Mouse (Mus musculus) C2C12 (cell line): Measurements from ENCODE around the gene Stox2. TPM values are rescaled to one million over a fixed set of nuclear protein-coding genes. Genes with fewer than 3 reads are reported as not detected.

Experiments used
- H3K27me3 ChIP-seq: one replicate; pipeline ENCODE4 v1.6.1; 2011; ENCODE audit not compliant: control insufficient read depth, insufficient read depth, insufficient read length
- H3K36me3 ChIP-seq: one replicate; pipeline ENCODE4 v1.6.1; 2011; ENCODE audit not compliant: control insufficient read depth, insufficient read depth
- H3K4me3 ChIP-seq: one replicate; pipeline ENCODE4 v1.5.1; 2011; ENCODE audit warnings: mild to moderate bottlenecking, control low read depth; ENCODE audit not compliant: poor library complexity, insufficient read depth, severe bottlenecking
- H3K79me2 ChIP-seq: one replicate; pipeline ENCODE4 v1.6.1; 2011; ENCODE audit not compliant: control insufficient read depth, insufficient read depth
- H3K79me3 ChIP-seq: one replicate; pipeline ENCODE4 v1.6.1; 2011; ENCODE audit warnings: low read depth, control low read depth
- H3ac ChIP-seq: one replicate; pipeline ENCODE3; 2011; ENCODE audit warnings: low read depth; ENCODE audit not compliant: control insufficient read depth, insufficient read length
- CEBPB ChIP-seq: IDR thresholded peaks from one replicate; pipeline ENCODE4 v1.6.1; 2011; ENCODE audit warnings: low read depth, mild to moderate bottlenecking, control low read depth, moderate library complexity
- CTCF ChIP-seq: IDR thresholded peaks from one replicate; pipeline ENCODE4 v1.5.1; 2011; ENCODE audit not compliant: control insufficient read depth, insufficient read depth, insufficient read length
- FOSL1 ChIP-seq: IDR thresholded peaks from one replicate; pipeline ENCODE4 v1.8.0; 2011; ENCODE audit warnings: mild to moderate bottlenecking, low read length; ENCODE audit not compliant: poor library complexity, insufficient read depth, severe bottlenecking
- MAX ChIP-seq: IDR thresholded peaks from one replicate; pipeline ENCODE4 v1.6.1; 2011; ENCODE audit warnings: mild to moderate bottlenecking, control low read depth
- MYOD1 ChIP-seq: IDR thresholded peaks from one replicate; pipeline ENCODE4 v1.6.1; 2011; ENCODE audit warnings: low read depth; ENCODE audit not compliant: control insufficient read depth, insufficient read length
- MYOG ChIP-seq: IDR thresholded peaks from one replicate; pipeline ENCODE4 v1.6.1; 2011; ENCODE audit not compliant: control insufficient read depth, insufficient read length; ENCODE audit errors: extremely low read depth
- USF1 ChIP-seq: IDR thresholded peaks from one replicate; pipeline ENCODE4 v1.6.1; 2011; ENCODE audit warnings: low read depth, mild to moderate bottlenecking, control low read depth, moderate library complexity
- polyA plus RNA-seq: library from polyadenylated mRNA; unstranded; fragments of >200 nt; fragmentation: generic; extraction: Trizol; gene quantifications from one replicate; pipeline ENCODE4 v1.2.1, GENCODE M21; 2012; ENCODE audit warnings: missing spikeins

The Stox2 gene
- polyA plus RNA-seq, 1 experiment = 0.01 TPM

DNA sequence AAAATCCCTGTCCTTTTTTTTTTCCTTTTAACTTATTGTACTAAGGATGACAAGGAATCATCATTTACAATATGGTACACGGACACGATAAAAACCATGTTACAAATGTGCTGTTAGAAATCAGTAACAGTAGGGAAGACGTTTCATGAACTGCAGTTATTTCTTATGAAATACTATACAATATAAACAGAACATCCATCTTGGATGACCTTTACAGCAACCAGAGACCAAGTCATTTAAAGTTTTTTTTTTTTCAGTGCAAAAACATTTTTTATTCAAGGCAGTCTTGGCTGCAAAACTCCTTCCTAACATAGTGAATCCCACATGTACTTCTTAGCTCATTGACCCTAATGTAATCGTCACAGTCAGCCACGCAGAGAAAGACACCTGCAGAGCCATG is 266.0 kb downstream of the Stox2 start:
- H3K36me3 ChIP-seq = no peaks in the 10 kb centered on the region
- H3K4me3 ChIP-seq = no peak overlapping the region
- no peaks in the 10 kb centered on the region for H3K79me3 ChIP-seq
- peaks cover 3% of the 10 kb centered on the region for H3K27me3 ChIP-seq
- H3ac ChIP-seq = no peak overlapping the region
- TF ChIP-seq USF1 (no peak), CEBPB (no peak), MYOD1 (no peak), MAX (no peak), MYOG (no peak), CTCF (no peak), FOSL1 (no peak)
- H3K79me2 ChIP-seq = no peaks in the 10 kb centered on the region

DNA sequence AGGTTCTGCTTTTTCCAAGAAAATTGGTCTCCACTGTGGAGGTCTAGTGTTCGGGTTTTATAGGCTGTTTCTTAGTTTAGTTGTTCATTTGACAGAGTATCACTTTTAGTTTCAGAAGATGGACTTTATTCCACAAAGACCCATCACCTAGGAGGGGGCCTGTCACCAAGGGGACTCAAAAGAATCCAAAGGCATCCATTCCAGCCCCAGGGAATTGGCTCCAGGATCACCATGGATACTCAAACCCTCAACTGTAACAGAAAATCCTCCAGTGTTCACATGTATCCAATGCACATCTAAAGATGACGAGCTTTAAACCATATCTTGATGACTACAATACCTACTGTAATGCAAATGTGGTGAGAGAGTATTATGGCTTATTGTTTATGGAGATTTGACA is 267.4 kb downstream of the Stox2 start:
- Histone ChIP-seq H3K79me3 (no peaks in the 10 kb centered on the region), H3K36me3 (no peaks in the 10 kb centered on the region), H3ac (no peak overlapping the region), H3K79me2 (no peaks in the 10 kb centered on the region), H3K27me3 (peaks cover 3% of the 10 kb centered on the region), H3K4me3 (no peak overlapping the region)
- no peak for TF ChIP-seq MYOD1
- no peak for TF ChIP-seq MAX
- TF ChIP-seq FOSL1 = no peak

DNA sequence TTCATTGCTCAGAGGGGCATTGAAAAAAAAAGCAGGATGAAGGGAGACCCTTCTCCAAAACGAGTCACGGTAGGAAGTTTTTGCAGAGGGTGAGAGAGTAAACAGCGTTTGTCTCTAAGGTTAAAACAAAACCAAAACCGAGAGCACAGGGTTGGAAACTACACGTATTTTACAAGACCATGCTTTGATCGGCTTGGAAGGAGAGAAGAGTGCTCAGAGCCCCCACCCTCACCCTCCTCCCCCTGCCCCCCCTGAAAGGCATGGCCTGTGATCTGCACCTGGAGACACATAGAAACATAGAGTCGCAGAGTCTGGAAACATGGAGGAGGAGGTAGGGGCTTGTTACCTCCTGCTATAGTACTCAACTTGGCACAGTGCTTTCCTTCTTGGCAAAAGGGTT is 272.3 kb downstream of the Stox2 start:
- Histone ChIP-seq H3K79me2 (no peaks in the 10 kb centered on the region), H3ac (no peak overlapping the region), H3K4me3 (no peak overlapping the region), H3K27me3 (peaks cover 3% of the 10 kb centered on the region), H3K36me3 (no peaks in the 10 kb centered on the region), H3K79me3 (no peaks in the 10 kb centered on the region)
- TF ChIP-seq MYOD1 = no peak
- TF ChIP-seq CEBPB = no peak
- TF ChIP-seq FOSL1 = no peak
- TF ChIP-seq USF1 = no peak
- TF ChIP-seq MAX = no peak
- TF ChIP-seq CTCF = no peak
- TF ChIP-seq MYOG = no peak

DNA sequence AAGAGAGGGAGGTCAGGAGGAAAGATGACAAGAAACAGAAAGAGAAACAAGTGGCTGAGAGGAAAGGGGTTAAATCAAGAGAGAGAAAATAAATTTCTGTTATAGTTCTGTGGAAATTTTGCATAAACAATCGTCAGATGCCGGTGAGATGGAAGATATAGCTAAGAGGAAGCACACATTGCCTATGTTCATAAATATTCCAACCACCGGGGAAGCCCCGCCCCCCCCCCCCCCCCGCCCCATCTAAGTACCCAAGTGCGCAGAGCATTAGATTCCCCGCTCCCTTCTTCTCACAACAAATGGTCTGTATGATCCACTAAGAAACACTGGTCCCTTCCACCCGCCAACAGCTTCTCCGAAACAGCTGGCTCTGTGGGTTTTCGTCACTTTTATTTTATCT is 273.3 kb downstream of the Stox2 start:
- H3K36me3 ChIP-seq = no peaks in the 10 kb centered on the region
- no peak overlapping the region for H3ac ChIP-seq
- no peaks in the 10 kb centered on the region for H3K79me2 ChIP-seq
- no peaks in the 10 kb centered on the region for H3K79me3 ChIP-seq
- H3K4me3 ChIP-seq = no peak overlapping the region
- TF ChIP-seq MYOD1 (no peak), USF1 (no peak), FOSL1 (no peak), CEBPB (no peak), MYOG (no peak), MAX (no peak), CTCF (no peak)
- H3K27me3 ChIP-seq = no peaks in the 10 kb centered on the region

DNA sequence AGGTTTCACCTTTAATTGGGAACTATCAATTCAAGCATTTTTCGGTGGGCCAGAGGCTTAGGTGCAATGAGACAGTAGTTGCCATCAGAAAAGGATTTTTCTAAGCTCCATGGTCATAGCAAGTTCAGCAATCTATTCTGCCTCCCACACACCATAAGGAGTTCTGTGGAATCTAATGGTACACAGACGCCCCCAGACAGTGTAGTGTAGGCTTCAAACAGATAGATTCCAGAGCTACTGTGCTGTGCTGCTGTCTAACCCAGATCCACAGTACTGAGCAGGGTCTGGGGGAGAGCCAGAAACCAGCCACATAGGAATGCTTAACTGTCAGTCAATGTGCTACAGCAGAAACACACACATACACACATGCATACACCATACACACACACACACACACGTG is 285.5 kb downstream of the Stox2 start:
- no peaks in the 10 kb centered on the region for H3K36me3 ChIP-seq
- H3K79me2 ChIP-seq = no peaks in the 10 kb centered on the region
- no peak overlapping the region for H3K4me3 ChIP-seq
- no peaks in the 10 kb centered on the region for H3K79me3 ChIP-seq
- no peak overlapping the region for H3ac ChIP-seq
- H3K27me3 ChIP-seq = no peaks in the 10 kb centered on the region
- TF ChIP-seq USF1 (no peak), FOSL1 (no peak), MAX (no peak), CEBPB (no peak), MYOG (no peak), MYOD1 (no peak), CTCF (no peak)

DNA sequence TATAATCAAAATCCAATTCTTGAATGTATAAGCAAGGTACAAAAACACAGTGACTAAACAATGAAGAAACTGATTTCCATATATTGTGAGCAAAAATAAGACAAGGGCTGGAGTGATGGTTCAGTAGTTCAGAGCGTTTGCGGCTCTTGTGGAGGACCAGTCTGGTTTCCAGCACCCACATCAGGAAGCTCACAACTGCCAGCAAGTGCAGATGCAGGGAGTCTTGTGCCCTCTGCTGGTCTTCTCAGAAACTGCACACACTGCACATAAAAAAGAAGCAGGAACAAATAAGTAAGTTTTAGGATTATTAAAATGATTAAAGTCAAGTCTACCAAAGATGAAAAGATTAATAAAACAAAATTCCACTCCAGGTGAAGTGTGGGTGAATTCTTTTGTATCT is 291.6 kb downstream of the Stox2 start:
- Histone ChIP-seq H3K27me3 (no peaks in the 10 kb centered on the region), H3K36me3 (no peaks in the 10 kb centered on the region)
- TF ChIP-seq CTCF (no peak), MAX (no peak), USF1 (no peak), FOSL1 (no peak), CEBPB (no peak), MYOD1 (no peak), MYOG (no peak)

More for the DNA sequence above, 291.6 kb downstream of the Stox2 start:
- H3K79me3 ChIP-seq = no peaks in the 10 kb centered on the region
- H3K4me3 ChIP-seq = no peak overlapping the region
- no peak overlapping the region for H3ac ChIP-seq
- no peaks in the 10 kb centered on the region for H3K79me2 ChIP-seq
